Mouse (Mus musculus) mouse embryonic stem cell (cell line): ENCODE data around the gene Tbx20.

Experiments used
- in situ Hi-C, 2 experiments: fragments of 300-500 bp; cut with MboI; formaldehyde crosslinking; loops; 1 replicate in 1 of 2; 3 replicates in 1 of 2; pipeline ENCODE4 v1.14.3; 2019 to 2020; ENCODE audit warnings: low sequenced_read_pairs in 2 of 2, low pct_unique_long_range_greater_than_20kb in 1 of 2, mixed read lengths in 1 of 2; ENCODE audit not compliant: unreplicated experiment in 1 of 2

The Tbx20 gene

DNA sequence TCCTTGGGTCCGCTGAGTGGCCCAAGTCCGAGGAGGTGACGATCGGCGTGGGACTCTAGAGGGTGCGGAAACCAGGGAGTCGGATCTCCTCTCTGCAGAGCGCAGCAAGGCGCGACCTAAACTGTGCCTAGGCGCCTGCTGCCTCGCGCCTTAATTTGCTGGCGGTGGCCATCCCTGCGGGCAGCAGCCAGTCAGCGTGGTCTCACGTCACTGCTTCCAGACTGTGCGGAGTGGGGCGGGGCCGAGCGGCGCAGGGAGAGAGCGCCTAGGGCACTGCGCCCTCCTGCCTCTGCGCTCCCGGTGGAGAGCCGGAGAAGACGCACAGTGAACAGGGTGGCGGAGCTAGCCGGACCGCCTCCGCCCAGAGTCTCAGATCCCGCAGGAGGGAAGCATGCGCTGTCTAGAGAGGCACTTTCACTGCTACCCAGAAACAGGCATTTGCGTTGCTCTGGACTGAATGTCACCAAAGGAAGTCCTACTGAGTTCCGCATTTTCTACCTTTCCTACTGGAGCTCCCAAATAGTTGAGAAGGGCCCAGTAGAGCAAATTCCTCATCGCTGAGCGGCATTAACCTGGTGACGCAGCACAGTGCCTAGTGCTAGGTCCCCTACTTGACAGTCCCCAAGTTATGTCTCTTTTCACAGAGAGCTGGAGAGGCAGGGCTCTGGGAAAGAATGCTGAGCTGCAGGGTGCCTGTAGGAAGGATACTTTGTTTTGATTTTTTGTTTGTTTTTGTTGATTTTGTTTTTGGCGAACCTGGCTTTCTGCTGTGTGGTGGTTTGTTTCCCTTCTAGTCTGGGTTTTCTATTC, at the start of gene Tbx20:
Tbx20 (minus strand) TSS at position 144 of the 810 bp plus-strand sequence.
- in situ Hi-C loops = loop anchor here in 1 of 2 experiments (25.0 kb wide), 1 partner anchor 213 kb away; no protein-coding TSS in a partner anchor

DNA sequence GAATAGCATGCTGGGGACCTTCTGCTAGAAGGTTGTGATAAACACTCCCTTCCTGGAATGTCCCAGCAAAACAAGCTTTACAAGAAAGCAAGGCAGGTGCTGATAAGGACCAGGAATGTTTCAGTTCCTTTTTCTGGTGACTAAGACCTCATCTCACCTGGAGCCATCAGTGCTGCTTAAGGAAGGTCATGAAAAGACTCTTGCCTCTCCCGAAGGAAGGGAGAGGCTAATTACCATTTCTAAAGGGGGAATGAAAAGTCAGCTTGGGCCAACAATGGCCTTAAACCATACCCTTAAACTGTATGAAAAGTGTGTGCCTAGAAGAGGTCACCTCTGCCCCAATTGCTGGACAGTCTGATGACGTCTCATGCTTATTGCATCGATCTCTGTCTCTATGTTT, 44.4 kb upstream of the Tbx20 start:
- in situ Hi-C loops = no loop called here

DNA sequence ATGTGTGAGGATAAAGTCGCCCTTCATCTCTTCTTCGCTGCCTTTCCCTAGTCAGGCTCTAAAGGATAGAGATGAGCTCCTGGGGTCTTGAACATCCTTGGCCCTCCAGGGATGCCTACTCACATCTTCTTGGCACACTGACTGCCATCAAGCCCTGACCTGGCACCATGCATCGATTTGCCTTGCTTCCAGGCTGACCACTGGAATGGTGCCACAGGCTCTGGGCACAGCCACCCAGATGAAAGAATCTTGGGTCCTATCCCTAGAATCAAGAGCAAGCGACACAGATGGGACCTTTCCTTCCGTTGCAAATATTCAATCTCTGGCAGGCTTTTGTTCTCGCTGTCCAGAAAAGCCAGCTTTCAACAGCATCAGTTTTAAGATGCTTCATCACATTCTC, 38.4 kb upstream of the Tbx20 start:
- in situ Hi-C loops = no loop called here

DNA sequence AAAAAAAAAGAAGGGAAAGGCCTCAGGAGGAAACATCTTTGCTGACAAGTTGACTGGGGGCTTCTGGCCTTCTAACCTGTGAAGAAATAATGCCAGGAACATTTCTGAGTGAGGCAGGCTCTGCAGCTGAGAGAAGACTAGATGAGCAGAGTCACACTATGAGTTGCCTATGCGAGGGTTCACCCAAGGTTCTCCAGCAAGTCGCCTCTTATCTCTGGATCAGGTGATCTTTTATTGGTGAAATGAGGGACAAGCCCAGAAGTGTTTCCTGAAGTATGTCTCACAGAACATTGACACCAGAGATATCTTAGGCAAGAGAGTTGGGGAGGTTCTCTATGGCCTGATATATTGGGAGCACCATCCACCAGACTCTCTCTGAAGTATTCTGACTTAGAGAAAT, 18.0 kb upstream of the Tbx20 start:
- in situ Hi-C loops = no loop called here

DNA sequence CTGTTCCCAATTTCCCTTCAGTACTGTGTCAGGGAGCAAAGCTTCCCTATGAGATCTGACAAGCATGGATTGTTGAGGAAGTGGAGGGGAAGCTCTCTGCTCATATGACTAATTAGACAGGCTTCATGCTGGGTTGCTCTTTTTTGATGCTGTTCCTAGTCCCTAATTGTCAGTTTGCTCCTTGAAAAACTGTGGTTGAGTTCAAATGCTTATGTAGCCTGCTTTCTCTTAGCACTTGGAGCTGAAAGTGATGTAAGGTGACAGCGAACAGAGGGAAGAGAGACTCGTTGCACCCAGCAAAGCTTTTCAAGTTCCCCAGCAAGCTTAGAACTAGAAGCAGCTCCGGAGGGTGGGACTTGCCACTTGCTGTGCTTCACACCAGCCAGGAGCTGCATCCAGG, 15.3 kb upstream of the Tbx20 start:
- in situ Hi-C loops = no loop called here

DNA sequence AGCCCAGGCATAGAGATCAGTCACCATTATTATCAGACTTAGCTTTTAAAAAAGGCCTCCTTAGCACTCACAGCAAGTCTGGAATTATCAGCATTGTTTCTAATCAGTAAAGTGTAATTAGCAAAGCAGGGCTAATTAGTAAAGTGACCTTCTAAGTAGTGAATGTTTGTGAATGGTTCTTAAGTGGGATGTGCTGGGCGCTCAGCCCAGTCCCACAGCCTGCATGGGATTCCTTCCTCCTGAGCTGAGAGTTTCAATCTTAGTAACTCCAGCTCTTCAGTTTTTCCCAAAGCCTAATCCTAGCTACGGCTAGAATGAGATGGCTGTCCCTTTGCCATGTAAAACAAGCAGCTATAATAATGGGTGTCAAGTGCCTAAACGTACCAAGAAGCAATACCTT, 8.2 kb upstream of the Tbx20 start:
- in situ Hi-C loops = no loop called here

DNA sequence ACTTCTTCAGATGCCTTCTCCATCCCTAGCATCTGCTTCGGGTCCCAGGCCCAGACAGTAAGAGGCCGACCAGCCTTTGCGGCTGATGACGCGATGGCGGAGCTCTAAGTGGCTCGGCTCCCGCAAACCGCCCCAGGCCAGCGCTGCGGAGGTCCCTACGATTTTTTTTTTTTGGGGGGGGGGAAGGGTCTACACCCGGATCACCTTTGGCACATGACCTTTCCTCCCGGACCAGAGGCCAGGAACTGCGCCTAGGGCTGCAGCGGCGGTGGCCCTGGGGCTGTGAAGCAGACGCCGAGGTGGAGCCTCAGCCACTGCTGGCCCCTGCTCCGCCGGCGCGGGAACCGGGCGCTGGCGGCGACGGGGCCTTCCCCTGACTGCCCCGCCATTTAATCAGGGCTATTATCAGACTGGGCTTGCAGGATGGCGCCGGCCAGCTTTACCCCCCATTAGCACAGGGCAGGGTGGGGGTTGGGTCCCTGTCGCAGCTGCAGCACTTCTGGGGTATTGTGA, 6.9 kb upstream of the Tbx20 start:
- in situ Hi-C loops = no loop called here

DNA sequence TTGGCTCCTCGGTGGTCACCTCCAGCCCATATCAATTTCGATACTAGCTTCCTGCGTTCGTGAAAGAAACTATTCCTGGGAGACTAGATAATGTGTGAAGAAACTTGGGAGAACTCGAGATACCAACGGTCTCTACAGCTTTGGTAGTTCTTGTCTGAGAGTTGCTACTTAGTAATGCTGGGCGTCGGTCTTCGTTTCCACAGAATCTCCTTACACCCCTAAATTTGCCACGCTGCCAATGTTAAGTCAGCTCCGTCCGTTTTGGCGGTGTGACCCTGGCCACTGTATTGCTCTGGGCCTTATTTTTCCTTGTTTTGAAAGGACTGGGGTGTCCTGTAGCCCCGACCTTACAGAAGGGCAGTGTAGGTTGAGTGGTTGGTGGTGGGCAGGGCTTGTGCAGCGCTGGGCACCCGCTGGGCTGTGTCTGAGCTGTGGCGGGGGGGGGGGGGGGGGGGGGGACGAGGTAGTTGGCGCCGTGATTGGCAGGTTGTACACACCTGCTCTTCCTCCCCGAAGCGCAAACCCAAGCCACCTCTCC, 6.4 kb upstream of the Tbx20 start:
- in situ Hi-C loops = no loop called here

DNA sequence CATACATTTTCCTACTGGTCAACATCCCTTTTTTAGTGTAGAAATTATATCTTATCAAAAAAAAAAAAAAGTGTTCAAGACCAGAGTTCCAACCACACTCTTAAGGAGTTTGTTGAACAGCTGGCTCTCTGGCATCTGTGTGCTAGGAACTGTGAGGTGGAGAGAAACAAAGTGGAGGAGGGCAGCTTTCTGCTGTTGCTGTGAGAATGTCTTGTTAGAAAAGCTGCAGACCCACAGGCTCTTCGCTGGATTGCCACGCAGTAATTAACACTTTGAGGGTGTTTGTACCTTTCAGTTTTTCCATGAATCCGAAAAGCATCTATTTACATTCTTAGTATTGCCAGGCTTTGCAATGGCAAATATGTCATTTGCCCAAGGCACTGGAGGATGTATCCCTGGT, 5.9 kb upstream of the Tbx20 start:
- in situ Hi-C loops = no loop called here

DNA sequence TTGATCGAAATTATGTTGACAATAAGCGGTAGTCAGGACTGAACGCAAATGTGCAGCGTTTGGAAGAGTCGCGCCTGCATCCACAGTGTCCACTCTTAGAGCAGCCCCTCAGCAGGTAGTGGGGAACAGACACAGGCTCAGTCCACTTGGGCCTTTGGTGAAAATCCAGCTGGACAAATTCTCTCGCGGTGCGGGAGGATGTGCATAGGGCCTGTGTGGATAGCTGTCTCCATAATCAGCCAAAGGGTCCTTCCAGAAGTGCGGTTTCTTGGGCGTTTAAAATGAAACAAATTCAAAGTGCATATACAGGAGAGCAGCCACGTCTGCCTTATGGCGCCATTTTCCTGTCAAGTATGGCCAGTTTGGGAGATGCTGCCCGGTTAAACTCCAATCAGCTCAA, 4.5 kb upstream of the Tbx20 start:
- in situ Hi-C loops = no loop called here

DNA sequence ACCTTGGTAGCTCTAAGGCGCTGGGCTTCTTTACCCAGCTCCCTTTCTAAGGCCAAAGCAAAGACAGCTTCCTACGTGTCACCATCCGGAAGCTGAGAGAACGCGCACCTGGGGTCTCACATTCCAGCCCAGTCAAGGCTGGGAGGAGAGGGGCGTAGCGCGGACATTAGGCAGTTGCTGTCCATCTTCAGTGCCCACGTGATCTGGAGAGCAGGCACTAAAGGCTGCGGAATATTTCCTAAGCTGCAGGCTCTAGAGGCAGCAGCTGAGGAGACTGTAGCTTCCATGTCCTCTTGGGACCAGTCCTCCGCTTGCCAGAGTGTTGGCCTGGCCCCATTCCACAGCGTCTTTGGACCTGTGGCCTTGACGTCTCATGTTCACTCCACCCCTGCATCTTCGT, 3.9 kb upstream of the Tbx20 start:
- in situ Hi-C loops = no loop called here

DNA sequence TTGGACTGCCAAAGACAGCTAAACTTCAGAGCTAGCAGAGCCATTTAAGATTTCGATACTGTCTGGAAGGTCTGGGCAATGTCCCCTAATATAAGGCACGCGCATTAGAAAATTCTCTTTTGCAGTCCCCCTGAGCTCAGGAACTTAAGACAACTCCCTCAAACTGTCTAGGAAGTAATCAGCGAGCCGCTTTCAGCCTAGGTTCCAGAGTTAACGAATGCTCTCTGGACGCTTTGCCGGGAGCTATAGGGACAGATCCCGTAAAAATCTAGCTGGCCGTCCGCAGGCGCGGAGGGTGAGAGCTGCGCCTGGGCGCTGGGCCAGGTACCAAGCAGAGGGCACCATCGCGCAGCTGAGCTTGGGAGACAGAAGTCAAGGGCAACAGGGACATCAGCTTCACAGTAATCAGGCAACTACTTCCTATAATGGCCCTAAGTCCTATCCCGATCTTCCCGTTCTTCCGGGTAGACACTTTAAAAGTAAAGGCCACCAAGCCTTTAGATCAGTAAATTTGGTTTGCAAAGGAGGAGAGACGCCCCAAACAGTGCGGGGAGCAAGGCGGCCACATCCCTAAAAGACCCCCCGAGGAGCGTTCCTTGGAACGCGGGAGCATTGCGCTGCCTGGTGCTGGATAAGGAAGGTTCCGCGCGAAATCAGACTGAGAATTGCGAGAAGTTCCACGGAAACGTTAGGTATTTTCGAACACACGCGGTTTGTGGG, 3.2 kb upstream of the Tbx20 start:
- in situ Hi-C loops = no loop called here

DNA sequence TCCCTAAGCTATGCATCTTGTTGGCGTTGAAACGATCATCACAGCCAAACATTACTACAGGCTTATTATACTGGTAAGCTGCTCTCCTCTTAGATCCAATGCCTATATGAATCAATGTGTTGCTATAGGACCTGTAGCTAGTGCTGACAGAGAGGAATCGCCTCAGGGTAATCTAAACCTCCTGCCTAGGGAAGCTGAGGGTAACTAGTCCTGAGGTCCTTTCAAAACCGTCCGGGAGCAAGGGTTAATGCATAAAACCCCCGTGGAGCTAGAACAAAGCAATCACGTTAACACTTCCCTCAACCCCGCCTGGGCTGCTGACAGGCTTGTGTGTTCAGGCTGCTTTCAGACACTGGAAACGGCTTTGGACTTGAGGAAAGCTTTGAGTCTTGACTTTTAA, 2.4 kb upstream of the Tbx20 start:
- in situ Hi-C loops = no loop called here

DNA sequence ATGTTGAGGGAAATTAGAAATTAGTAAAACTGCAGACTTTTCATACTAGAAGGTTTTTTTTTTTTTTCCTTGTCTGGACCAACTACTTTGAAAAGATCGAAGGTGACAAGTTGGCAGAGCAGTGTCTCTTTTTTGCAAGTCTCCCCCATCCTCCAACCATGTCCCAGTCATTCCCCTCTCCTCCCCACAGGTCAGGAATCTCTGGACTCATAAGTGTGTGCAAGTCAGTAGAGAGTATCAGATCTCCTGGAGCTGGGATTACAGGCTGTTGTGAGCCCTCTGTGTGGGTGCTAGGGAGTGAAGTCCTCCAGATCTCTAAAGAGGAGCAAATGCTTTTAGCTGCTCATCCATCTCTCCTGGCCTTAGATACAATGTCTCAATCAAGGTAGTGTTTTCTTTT, 1.5 kb upstream of the Tbx20 start:
- in situ Hi-C loops = no loop called here

DNA sequence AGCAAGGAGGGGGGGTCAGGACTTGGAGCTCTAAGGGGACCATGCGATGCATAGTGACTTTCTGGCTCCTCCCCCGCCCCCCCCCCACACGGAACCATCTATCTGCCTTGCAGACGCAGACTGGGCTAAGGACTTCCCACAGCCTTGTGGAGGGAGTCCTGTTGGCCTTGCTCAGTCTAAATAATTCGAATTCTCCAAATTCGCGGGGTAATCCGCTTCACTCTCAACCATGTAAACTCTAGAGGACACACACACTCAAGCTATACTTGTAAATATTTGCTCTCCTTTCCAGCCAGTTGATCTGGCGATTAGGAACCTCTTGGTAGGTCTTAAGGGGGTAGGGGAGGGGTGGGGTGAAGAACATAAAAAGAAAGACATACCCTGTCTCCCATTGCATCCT, 898 bp upstream of the Tbx20 start:
- in situ Hi-C loops = no loop called here

DNA sequence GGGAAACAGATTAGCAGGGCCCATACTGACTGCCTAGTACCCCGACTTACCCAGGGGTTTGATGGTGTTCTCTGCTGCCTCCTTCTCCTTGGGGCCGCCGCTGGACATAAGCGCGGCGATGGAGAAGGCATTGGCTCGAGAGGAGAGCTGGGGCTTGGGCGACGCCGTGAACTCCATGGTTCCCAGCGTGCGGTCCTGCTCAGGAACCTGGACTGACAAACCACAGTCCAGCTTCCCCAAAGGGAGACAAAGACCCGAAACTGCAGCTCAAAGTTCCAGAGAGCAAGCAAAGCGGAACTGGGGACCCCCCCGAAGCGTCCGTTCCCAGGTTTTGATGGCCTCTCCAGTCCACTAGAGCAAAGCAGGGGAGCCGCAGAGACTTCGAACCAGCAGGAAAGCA, 434 bp downstream of the Tbx20 start:
- in situ Hi-C loops = loop anchor here in 1 of 2 experiments (25.0 kb wide), 1 partner anchor 214 kb away; no protein-coding TSS in a partner anchor

DNA sequence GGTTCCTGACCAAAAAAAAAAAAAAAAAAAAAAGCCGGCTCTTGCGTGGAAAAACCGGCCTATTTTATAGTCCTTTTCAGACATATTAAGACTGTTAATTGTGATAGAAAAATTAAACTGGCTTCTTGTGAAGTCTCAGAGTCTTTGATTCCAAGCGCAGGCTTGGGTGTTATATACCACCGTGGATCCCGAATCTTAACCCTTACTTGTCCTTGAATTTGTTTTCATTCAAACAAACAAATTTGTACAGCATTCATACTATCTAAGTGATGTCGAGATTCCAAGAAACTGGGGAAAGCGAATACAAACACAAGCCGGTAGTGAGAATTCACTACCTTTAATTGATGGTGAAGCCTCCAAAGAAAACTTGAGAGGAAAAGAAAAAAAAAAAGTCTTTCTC, 932 bp downstream of the Tbx20 start:
- in situ Hi-C loops = loop anchor here in 1 of 2 experiments (25.0 kb wide), 1 partner anchor 214 kb away; no protein-coding TSS in a partner anchor

DNA sequence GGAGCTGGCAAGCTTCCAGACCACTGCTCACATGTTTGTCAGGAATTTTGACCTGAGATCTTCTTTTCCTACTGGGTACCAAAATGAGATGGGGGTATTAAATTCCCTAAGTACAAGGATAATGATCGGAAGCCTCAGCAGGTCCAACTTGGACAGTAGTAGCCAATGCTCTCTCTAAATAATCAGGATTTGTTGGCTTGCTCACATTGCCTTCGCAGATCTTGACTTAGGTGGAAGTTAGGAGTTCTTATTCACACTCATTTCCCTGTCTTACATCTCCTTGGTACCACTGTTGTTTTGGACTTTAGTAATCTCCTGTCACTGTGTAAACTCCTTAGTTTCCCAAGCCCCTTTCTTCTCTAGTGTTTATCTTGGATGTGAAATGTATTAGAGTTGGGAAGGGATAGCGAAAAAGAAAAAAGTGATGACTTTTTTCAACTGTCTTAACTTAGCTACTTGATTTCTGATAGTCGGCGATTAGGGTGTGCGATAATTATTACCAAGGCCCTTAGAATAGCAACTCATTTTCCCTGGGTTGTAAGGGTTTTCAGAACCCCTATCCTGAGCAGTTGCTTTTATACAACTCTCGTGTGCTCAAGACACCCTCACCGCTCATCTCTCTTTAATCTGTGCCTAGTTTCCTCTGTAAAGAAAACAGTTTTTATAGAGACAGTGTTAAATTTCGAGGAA, 1.5 kb downstream of the Tbx20 start:
- in situ Hi-C loops = loop anchor here in 1 of 2 experiments (25.0 kb wide), 1 partner anchor 215 kb away; no protein-coding TSS in a partner anchor

DNA sequence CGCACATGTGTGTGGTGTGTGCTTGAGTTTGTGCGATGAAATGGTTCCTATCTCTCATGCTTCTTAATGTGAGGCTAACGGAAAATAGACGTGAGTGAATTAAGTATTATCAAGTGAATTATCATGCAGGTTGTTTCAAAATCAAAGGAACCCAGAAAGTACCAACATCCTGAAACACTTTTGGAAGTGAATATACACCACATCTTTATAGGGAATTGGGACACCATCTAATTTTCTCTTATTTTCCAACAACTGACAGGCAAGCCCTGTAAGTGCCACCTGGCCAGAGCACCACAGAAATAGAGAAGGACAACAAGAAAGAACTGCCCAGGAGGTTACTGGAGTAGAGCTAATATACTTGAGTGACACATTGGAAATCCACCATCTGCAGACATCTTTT, 2.4 kb downstream of the Tbx20 start:
- in situ Hi-C loops = loop anchor here in 1 of 2 experiments (25.0 kb wide), 1 partner anchor 216 kb away; no protein-coding TSS in a partner anchor
